Mouse (Mus musculus) kidney, adult 2 months (tissue): ENCODE data around the gene N4bp2. TPM values are rescaled to one million over a fixed set of nuclear protein-coding genes. Genes with fewer than 3 reads are reported as not detected.
A peak's percentile ranks its signal among the peaks of the same experiment; 100 is the strongest.

Experiments
- DNase-seq: peaks from one replicate; pipeline ENCODE4 v3.0.0; 2021
- H3K27ac ChIP-seq: fragments of 200-500 bp; 2 replicates; pipeline ENCODE4 v1.5.1; 2012; ENCODE audit warnings: low read depth, low read length, control low read depth, inconsistent platforms; ENCODE audit not compliant: insufficient read depth
- H3K27me3 ChIP-seq: fragments of 200-500 bp; replicated peaks from 2 replicates; pipeline ENCODE4 v1.6.1; 2012; ENCODE audit warnings: mild to moderate bottlenecking, moderate library complexity, low read length, inconsistent platforms; ENCODE audit not compliant: control insufficient read depth, insufficient read depth
- H3K36me3 ChIP-seq: fragments of 200-500 bp; 2 replicates; pipeline ENCODE4 v1.6.1; 2012; ENCODE audit warnings: mild to moderate bottlenecking, moderate library complexity, low read length, inconsistent platforms; ENCODE audit not compliant: control insufficient read depth, insufficient read depth
- H3K4me1 ChIP-seq: fragments of 200-500 bp; 2 replicates; pipeline ENCODE4 v1.6.1; 2011; ENCODE audit warnings: low read length; ENCODE audit not compliant: control insufficient read depth, insufficient read depth
- H3K4me3 ChIP-seq: fragments of 200-500 bp; 2 replicates; pipeline ENCODE4 v1.5.1; 2011; ENCODE audit warnings: mild to moderate bottlenecking, low read depth, low read length, control low read depth; ENCODE audit not compliant: insufficient read depth
- CTCF ChIP-seq: fragments of 200-500 bp; conservative IDR thresholded peaks from 2 replicates; pipeline ENCODE4 v1.5.1; 2011; ENCODE audit warnings: low read depth, mild to moderate bottlenecking, control low read depth, low read length, moderate library complexity, mixed read lengths; ENCODE audit not compliant: insufficient read depth, insufficient read length
- POLR2A ChIP-seq: fragments of 200-500 bp; IDR thresholded peaks from one replicate; pipeline ENCODE4 v1.6.1; 2011; ENCODE audit warnings: low read depth, low read length, control low read depth
- WGBS: fragments of 180-500 bp; shearing (Covaris S2); methylation state at CpG from one replicate; pipeline ENCODE4 v1.1.7; 2018; 5-methylcytosine and 5-hydroxymethylcytosine counted together
- polyA plus RNA-seq: library from polyadenylated mRNA; depleted of rRNA; stranded (reverse); fragments of >200 nt; gene quantifications from 2 replicates; pipeline ENCODE4 v1.2.3, GENCODE M21; 2012

The N4bp2 gene
- polyA plus RNA-seq, 1 experiment, result 3.8 TPM

DNA sequence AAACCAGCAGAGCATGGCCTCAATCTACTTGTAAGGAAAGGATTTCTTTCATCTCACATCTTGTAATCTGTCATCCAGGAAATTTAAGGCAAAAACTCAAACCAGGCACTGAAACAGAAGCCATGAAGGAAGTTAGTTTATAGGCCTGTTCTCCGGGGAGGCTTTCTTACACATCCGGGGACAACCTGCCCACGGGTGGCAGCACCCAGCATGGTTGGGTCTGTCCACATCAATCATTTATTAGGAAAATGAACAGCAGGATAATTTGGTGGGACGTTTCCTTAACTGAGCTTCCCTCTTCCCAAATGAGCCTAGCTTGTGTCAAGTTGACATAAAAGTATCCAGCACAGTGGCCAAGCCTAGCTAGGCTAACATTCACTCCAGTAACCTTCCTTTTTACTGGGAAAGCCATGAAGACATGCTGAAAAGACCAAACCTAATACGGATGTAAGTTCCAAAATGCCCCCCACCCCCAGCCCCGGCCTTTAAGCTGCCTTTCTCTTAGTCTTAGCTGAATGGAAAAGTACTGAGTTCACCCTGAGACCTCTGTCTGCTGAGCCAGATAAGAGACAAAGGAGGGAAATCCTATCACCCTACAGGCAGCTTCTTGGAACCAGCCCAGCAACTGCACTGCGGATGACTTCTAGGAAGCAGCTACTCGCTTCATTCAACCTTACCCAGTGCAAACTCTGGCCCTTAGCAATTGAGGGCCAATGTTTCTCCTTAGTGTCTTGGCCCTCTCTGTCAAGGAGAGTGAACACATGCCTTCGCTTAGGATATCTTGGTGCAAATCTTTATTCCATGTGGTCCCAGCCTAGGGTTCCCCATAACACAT lies 31.9 kb upstream of the N4bp2 start:
- Histone ChIP-seq H3K36me3 (no peaks in the 10 kb centered on the region), H3K4me3 (no peak overlapping the region), H3K27ac (peak overlapping the region; percentile 91), H3K27me3 (no peaks in the 10 kb centered on the region), H3K4me1 (peaks cover 3% of the 10 kb centered on the region; the same call in 1 of the 2 replicates)
- WGBS, result 43% methylated on average over 9 of the region's 9 CpGs
- no peak for TF ChIP-seq CTCF
- TF ChIP-seq POLR2A, result no peak
- DNase-seq, result peak; percentile 84

DNA sequence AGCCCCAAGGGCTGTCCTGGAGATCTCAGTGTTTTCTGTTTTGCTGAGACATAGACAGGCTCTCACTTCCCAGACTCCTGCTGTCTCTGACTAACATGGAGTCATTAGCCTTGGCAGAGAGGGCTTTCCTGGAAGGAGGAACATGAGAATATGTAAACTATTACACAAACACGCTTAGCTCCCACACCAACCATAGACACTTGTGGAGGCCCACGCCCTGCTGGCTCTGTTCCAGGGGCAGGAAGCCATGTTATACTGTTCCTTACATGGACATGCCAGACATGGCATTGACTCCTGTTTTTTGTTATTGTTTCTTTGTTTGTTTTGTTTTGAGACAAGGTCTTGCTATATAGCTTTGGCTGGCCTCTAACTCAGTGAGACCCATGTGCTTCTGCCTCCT lies 27.7 kb upstream of the N4bp2 start:
- no peak for DNase-seq
- Histone ChIP-seq H3K4me3 (no peak overlapping the region), H3K36me3 (no peaks in the 10 kb centered on the region), H3K4me1 (peaks cover 3% of the 10 kb centered on the region; the same call in 1 of the 2 replicates), H3K27ac (no peak overlapping the region), H3K27me3 (no peaks in the 10 kb centered on the region)
- TF ChIP-seq CTCF (no peak), POLR2A (no peak)
- WGBS, result 71% methylated on average over 2 of the region's 2 CpGs

GRCm38 (mm10) chr5:65739366-65739765 lies 24.0 kb upstream of the N4bp2 start:
- TF ChIP-seq CTCF (no peak), POLR2A (no peak)
- WGBS, result 90% methylated on average over 3 of the region's 3 CpGs
- no peaks in the 10 kb centered on the region for H3K4me1 ChIP-seq
- H3K27ac ChIP-seq, result no peak overlapping the region
- H3K36me3 ChIP-seq, result no peaks in the 10 kb centered on the region
- H3K4me3 ChIP-seq, result no peak overlapping the region
- DNase-seq, result no peak
- no peaks in the 10 kb centered on the region for H3K27me3 ChIP-seq

DNA sequence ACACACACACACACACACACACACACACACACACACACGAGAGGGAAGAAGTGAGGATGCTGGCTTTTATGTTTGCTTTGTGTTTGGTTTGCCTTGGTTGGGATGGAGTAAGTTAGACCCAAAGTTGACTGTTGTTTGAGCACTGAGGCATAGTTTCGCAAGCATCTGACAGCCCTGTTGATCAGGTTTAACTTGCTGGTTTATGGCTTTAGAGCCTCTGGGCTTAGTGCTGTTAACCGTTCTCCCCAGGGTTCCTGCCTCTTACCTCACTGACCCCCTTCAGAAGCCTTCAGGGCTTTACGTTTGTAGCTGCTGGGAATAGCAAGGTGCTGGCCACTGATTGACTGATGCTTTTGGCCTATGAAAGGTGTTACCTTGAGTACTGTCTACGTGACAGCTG lies 16.4 kb upstream of the N4bp2 start:
- 80% methylated on average over 5 of the region's 5 CpGs for WGBS
- H3K27ac ChIP-seq, result no peak overlapping the region
- no peak overlapping the region for H3K4me3 ChIP-seq
- TF ChIP-seq POLR2A (no peak), CTCF (no peak)
- no peaks in the 10 kb centered on the region for H3K36me3 ChIP-seq
- H3K4me1 ChIP-seq, result no peaks in the 10 kb centered on the region
- no peak for DNase-seq
- no peaks in the 10 kb centered on the region for H3K27me3 ChIP-seq

- WGBS, result 90% methylated on average over 2 of the region's 2 CpGs
- H3K4me1 ChIP-seq, result no peaks in the 10 kb centered on the region
- H3K27me3 ChIP-seq, result no peaks in the 10 kb centered on the region
- no peak overlapping the region for H3K27ac ChIP-seq
- TF ChIP-seq CTCF, result no peak
- TF ChIP-seq POLR2A, result no peak
- H3K36me3 ChIP-seq, result no peaks in the 10 kb centered on the region
- no peak for DNase-seq
- H3K4me3 ChIP-seq, result no peak overlapping the region
These were observed 14.9 kb upstream of the N4bp2 start for GRCm38 (mm10) chr5:65748386-65748785.

GRCm38 (mm10) chr5:65748880-65749279 lies 14.4 kb upstream of the N4bp2 start:
- no peak overlapping the region for H3K4me3 ChIP-seq
- no peaks in the 10 kb centered on the region for H3K36me3 ChIP-seq
- no peak for DNase-seq
- H3K27ac ChIP-seq, result no peak overlapping the region
- H3K4me1 ChIP-seq, result no peaks in the 10 kb centered on the region
- H3K27me3 ChIP-seq, result no peaks in the 10 kb centered on the region
- TF ChIP-seq POLR2A (no peak), CTCF (no peak)

DNA sequence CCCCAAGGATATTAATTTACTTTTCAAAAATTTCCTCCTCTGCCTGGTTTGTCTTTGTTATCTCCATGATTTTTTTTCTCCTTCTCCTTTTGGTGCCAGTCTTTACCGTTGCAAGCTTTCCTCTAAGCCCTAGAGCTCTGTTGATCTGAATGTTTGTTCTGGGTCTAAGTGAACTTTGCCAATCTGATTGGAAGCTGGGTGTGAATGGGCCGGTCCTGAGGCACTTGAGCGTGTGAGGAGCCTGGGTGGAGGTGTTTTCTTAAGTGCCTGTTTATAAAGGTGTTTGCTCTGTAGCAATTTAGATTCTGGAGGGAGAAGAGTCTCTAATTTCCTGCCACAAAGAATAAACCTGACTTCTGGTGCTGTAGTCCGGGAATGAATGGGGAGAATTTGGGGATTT lies 11.3 kb upstream of the N4bp2 start:
- no peaks in the 10 kb centered on the region for H3K36me3 ChIP-seq
- no peak for DNase-seq
- TF ChIP-seq POLR2A (no peak), CTCF (no peak)
- WGBS, result 29% methylated on average over 4 of the region's 4 CpGs
- H3K27ac ChIP-seq, result no peak overlapping the region
- H3K4me3 ChIP-seq, result no peak overlapping the region
- H3K27me3 ChIP-seq, result no peaks in the 10 kb centered on the region
- H3K4me1 ChIP-seq, result no peaks in the 10 kb centered on the region
